Mouse (Mus musculus) lung, postnatal 0 days (tissue): ENCODE measurements around the gene Orm3. TPM values are rescaled to one million over a fixed set of nuclear protein-coding genes. Genes with fewer than 3 reads are reported as not detected.

Experiments
- ATAC-seq: fragments of 200-750 bp; cut with Nextera tagmentation; 2 replicates; pipeline ENCODE4 v1.8.0; 2017; ENCODE audit warnings: moderate library complexity
- DNase-seq: peaks from one replicate; pipeline ENCODE4 v3.0.0-alpha.2; 2016; ENCODE audit warnings: low spot score
- H3K27ac ChIP-seq: fragments of 300-500 bp; sonication (generic); 2 replicates; pipeline ENCODE4 v1.5.1; 2014; ENCODE audit warnings: antibody characterized with exemption, mild to moderate bottlenecking, low read length, mixed read lengths
- H3K27me3 ChIP-seq: fragments of 300-500 bp; sonication (generic); replicated peaks from 2 replicates; pipeline ENCODE4 v1.6.1; 2014; ENCODE audit warnings: low read length, mixed read lengths; ENCODE audit not compliant: insufficient read depth
- H3K36me3 ChIP-seq: fragments of 300-500 bp; sonication (generic); 2 replicates; pipeline ENCODE4 v1.6.1; 2014; ENCODE audit warnings: low read length, mixed read lengths; ENCODE audit not compliant: insufficient read depth
- H3K4me1 ChIP-seq: fragments of 300-500 bp; sonication (generic); 2 replicates; pipeline ENCODE4 v1.6.1; 2014; ENCODE audit warnings: antibody characterized with exemption, low read depth, low read length, mixed read lengths; ENCODE audit not compliant: insufficient read depth
- H3K4me2 ChIP-seq: fragments of 300-500 bp; sonication (generic); replicated peaks from 2 replicates; pipeline ENCODE4 v1.6.1; 2014; ENCODE audit warnings: low read depth, mild to moderate bottlenecking, low read length, moderate library complexity, mixed read lengths
- H3K4me3 ChIP-seq: fragments of 300-500 bp; sonication (generic); 2 replicates; pipeline ENCODE4 v1.5.1; 2014; ENCODE audit warnings: low read depth, low read length
- H3K9ac ChIP-seq: fragments of 300-500 bp; sonication (generic); replicated peaks from 2 replicates; pipeline ENCODE4 v1.6.1; 2014; ENCODE audit warnings: low read depth, mild to moderate bottlenecking
- H3K9me3 ChIP-seq: fragments of 300-500 bp; sonication (generic); 2 replicates; pipeline ENCODE4 v1.6.1; 2016; ENCODE audit warnings: low read length, mixed read lengths
- CTCF ChIP-seq: IDR thresholded peaks from 2 replicates; pipeline ENCODE4 v1.5.1; 2016; ENCODE audit warnings: antibody characterized with exemption, mild to moderate bottlenecking
- EP300 ChIP-seq: IDR thresholded peaks from 2 replicates; pipeline ENCODE4 v1.6.1; 2016; ENCODE audit warnings: antibody characterized with exemption, mild to moderate bottlenecking, control low read depth
- WGBS: fragments of 180-500 bp; shearing (Covaris S2); extraction: QIAGEN DNeasy Blood & Tissue Kit; methylation state at CpG from one replicate; pipeline ENCODE4 v1.1.7; 2014; 5-methylcytosine and 5-hydroxymethylcytosine counted together
- polyA plus RNA-seq: library from polyadenylated mRNA; unstranded; fragments of >200 nt; fragmentation: Nextera tagmentation; extraction: Ambion mirVana; gene quantifications from 2 replicates; pipeline ENCODE4 v1.2.1, GENCODE M21; 2015

Orm3 gene
- polyA plus RNA-seq, 1 experiment from 2014 or later = 0.21 TPM

DNA sequence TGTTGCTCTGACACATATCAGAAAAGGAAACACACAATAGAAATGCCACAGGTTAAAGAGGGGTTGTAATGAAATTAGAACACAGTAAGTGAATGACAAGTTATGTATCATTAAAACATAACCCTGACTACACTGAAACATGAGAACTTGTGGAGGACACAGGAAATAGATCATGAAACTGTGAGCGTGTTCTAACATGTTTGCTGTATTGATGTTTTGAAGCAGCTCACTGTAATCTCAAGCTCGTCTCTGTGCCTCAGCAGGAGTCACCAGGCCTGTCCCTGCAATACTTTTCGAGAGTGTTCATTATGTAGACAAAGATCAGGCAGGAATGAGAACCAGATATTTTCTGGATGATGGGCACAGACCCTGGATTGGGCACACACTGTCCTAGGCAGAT, 12.4 kb upstream of the Orm3 start:
- Histone ChIP-seq H3K9me3 (no peaks in the 10 kb centered on the region), H3K27ac (no peak overlapping the region), H3K4me3 (no peak overlapping the region), H3K36me3 (no peaks in the 10 kb centered on the region), H3K9ac (no peak overlapping the region), H3K27me3 (no peaks in the 10 kb centered on the region), H3K4me2 (no peak overlapping the region), H3K4me1 (no peaks in the 10 kb centered on the region)
- TF ChIP-seq CTCF (no peak), EP300 (no peak)
- 0 out of 2 replicates have a peak, but pooled peaks have one; percentile 1 for ATAC-seq
- DNase-seq = no peak
- WGBS = 50% methylated on average over 3 of the region's 3 CpGs

DNA sequence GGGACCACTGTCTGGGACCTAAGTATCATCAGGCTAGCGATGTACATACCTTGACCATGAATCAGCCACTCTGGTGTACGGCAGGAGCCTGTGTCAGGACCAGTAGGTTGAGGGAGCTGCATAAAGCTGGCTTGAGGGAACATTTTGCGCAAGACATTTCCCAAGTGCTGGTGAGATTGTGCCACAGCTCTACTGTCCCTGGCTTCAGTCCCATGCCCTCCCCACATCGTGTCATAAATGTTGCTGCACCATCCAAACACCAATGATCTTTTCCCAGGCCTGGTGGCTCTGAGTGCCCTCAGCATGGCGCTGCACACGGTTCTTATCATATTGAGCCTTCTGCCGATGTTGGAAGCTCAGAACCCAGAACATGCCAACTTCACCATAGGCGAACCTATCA, 11.7 kb upstream of the Orm3 start, which contains the start of gene Orm1:
Gene Orm1, plus strand, starts transcription at position 266 of the 400 bp plus-strand sequence.
- peak; percentile 88 for ATAC-seq
- Histone ChIP-seq H3K9ac (no peak within 1 kb of the TSS), H3K9me3 (no peaks in the 10 kb centered on the region), H3K27ac (no peak within 1 kb of the TSS), H3K4me2 (no peak within 1 kb of the TSS), H3K4me1 (no peaks in the 10 kb centered on the region), H3K36me3 (no peaks in the 10 kb centered on the region), H3K27me3 (no peaks in the 10 kb centered on the region), H3K4me3 (no peak within 1 kb of the TSS)
- TF ChIP-seq CTCF (no peak), EP300 (peak; percentile 85)
- WGBS = 72% methylated on average over 8 of the region's 8 CpGs
- DNase-seq = peak; percentile 82

DNA sequence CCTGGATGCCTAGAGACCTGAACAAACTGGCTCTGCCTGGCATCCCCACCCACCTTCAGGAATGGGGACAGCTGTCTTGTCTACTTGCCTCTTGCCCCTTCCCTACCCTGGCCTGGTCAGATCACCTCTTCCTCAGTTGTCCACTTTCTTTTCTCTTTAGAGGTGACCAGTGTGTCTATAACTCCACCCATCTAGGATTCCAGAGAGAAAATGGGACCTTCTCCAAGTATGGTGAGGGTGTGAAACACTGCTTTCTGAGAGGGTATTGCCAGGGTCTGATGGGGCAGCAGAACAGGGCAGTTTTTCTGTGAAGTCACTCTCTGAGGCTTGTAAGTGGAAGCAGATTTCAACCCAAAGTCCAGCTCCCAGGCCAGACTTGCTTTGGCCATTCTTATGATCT, 10.7 kb upstream of the Orm3 start:
- Histone ChIP-seq H3K4me3 (no peak overlapping the region), H3K27ac (no peak overlapping the region), H3K4me1 (no peaks in the 10 kb centered on the region), H3K4me2 (no peak overlapping the region), H3K9me3 (no peaks in the 10 kb centered on the region), H3K36me3 (no peaks in the 10 kb centered on the region), H3K9ac (no peak overlapping the region), H3K27me3 (no peaks in the 10 kb centered on the region)
- DNase-seq (no peak), ATAC-seq (no peak)
- TF ChIP-seq CTCF (no peak), EP300 (no peak; the same call in 1 of the 2 replicates)

DNA sequence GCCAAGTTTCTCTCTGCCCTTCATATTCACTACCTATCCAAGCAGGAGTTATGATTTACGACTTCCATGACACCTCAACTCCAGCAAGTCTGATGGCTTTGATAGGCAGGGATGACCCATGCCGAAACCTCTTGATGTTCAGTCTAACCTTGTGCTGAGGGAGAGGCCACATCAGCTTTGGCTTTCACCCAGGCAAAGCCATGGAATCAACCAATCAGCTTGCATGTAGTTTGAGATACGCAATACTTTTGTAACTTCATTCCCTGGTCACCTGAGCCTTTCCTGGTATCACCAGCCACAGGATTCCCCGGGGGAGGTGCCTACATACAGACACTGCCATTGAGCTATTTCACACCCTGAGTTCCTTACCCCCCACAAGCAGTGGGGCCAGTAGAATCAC, 9.3 kb upstream of the Orm3 start:
- Histone ChIP-seq H3K27me3 (no peaks in the 10 kb centered on the region), H3K4me1 (no peaks in the 10 kb centered on the region), H3K36me3 (no peaks in the 10 kb centered on the region), H3K27ac (no peak overlapping the region), H3K4me2 (no peak overlapping the region), H3K9me3 (no peaks in the 10 kb centered on the region), H3K9ac (no peak overlapping the region), H3K4me3 (no peak overlapping the region)
- DNase-seq (no peak), ATAC-seq (no peak)
- 87% methylated on average over 4 of the region's 4 CpGs for WGBS
- TF ChIP-seq EP300 (no peak), CTCF (no peak)

DNA sequence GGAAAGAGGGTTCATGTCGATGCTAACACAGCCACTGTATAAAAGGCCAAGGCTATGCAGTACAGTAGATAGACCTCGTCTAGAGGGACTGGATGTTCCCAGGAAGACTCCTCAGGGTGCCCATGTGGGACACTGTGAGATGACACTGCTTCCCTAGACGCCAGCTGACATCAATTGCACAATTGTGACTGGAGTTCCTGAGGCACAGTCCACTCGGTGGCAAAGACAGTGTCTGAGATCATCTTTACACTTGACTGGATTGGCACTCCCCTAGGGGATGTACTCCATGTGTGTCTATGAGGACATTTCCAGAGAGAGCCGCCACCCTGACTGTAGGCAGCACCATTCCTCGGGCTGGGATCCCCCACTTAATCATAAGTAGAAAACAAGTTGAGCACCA, 7.4 kb upstream of the Orm3 start:
- ATAC-seq = no peak
- no peak for TF ChIP-seq EP300
- no peak for TF ChIP-seq CTCF
- WGBS = 70% methylated on average over 6 of the region's 6 CpGs

DNA sequence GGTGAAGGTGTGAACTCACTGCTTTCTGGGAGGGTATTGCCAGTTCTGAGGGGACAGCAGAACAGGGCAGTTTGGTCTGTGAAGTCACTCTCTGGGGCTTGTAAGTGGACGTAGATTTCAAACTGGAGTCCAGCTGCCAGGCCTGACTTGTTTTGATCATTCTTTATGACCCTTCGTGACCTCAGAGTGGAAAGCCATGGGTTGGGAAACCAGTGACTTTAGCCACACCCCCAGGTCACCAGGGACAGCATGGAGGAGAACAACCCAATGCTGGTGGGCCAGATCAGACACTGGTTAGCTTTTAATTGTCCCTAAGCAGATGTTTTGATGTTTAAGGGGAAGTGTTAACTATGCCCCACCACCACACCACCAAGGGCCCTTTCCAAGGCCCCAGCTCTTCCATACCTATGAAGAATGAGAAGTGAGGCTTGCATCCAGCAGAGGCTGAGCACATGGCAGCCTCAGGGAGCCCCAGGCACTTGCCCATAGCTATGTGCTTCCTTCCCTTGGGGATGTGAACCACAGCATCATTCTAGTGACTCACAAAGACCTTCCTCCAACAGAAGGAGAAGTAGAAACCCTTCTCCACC, 1.1 kb downstream of the Orm3 start:
- H3K27ac ChIP-seq = no peak overlapping the region
- no peak overlapping the region for H3K9ac ChIP-seq
- DNase-seq (peak; percentile 34), ATAC-seq (peak; percentile 20; the same call in 1 of the 2 replicates)
- no peaks in the 10 kb centered on the region for H3K4me1 ChIP-seq
- H3K9me3 ChIP-seq = no peaks in the 10 kb centered on the region
- no peaks in the 10 kb centered on the region for H3K36me3 ChIP-seq
- 51% methylated on average over 2 of the region's 2 CpGs for WGBS
- H3K4me2 ChIP-seq = no peak overlapping the region
- H3K27me3 ChIP-seq = no peaks in the 10 kb centered on the region
- TF ChIP-seq EP300 (no peak), CTCF (no peak)
- H3K4me3 ChIP-seq = no peak overlapping the region

More for the DNA sequence above, 7.4 kb upstream of the Orm3 start:
- Histone ChIP-seq H3K27ac (no peak overlapping the region), H3K9ac (no peak overlapping the region), H3K9me3 (no peaks in the 10 kb centered on the region), H3K4me1 (no peaks in the 10 kb centered on the region), H3K4me3 (no peak overlapping the region), H3K36me3 (no peaks in the 10 kb centered on the region), H3K27me3 (no peaks in the 10 kb centered on the region), H3K4me2 (no peak overlapping the region)
- no peak for DNase-seq

DNA sequence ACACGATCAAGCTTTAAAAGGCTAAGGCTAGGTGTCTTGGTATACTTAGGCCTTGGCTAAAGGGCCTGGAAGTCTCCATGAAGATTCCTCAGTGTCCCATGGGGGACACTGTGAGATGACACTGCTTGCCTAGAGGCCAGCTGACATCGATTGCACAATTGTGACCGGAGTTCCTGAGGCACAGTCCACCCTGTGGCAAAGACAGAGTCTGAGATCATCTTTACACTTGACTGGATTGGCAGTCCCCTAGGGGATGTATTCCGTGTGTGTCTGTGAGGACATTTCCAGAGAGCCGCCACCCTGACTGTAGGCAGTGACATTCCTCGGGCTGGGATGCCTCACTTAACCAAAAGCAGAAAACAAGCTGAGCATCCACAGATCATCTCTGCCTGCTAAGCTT, 3.9 kb downstream of the Orm3 start:
- no peaks in the 10 kb centered on the region for H3K27me3 ChIP-seq
- no peak for TF ChIP-seq EP300
- TF ChIP-seq CTCF = no peak
- H3K9ac ChIP-seq = no peak overlapping the region
- ATAC-seq (no peak; the same call in 1 of the 2 replicates), DNase-seq (no peak)
- no peaks in the 10 kb centered on the region for H3K4me1 ChIP-seq
- no peak overlapping the region for H3K27ac ChIP-seq
- H3K36me3 ChIP-seq = no peaks in the 10 kb centered on the region
- no peak overlapping the region for H3K4me2 ChIP-seq
- WGBS = 73% methylated on average over 6 of the region's 6 CpGs
- no peak overlapping the region for H3K4me3 ChIP-seq
- no peaks in the 10 kb centered on the region for H3K9me3 ChIP-seq
